Mouse (Mus musculus): Measurements from ENCODE around the gene Fut11.

Gene Fut11

GRCm38 (mm10) chr14:20694884-20695760, at the start of gene Fut11:
Gene Fut11 (plus strand): TSS chr14:20694968.
- peak; percentile 75 for DNase-seq (ENCODE audit: low read depth, low spot score)

GRCm38 (mm10) chr14:20645547-20645946, 49.2 kb upstream of the Fut11 start:
- DNase-seq (ENCODE audit: low read depth, low spot score): no peak

GRCm38 (mm10) chr14:20646381-20646780, 48.4 kb upstream of the Fut11 start:
- no peak for DNase-seq (ENCODE audit: low read depth, low spot score)

- no peak for DNase-seq (ENCODE audit: low read depth, low spot score)
These were observed 43.8 kb upstream of the Fut11 start for GRCm38 (mm10) chr14:20651000-20651399.

GRCm38 (mm10) chr14:20651722-20652256, 43.0 kb upstream of the Fut11 start:
- no peak for DNase-seq (ENCODE audit: low read depth, low spot score)

- DNase-seq (ENCODE audit: low read depth, low spot score): no peak
These were observed 39.9 kb upstream of the Fut11 start for GRCm38 (mm10) chr14:20654690-20655421.

- no peak for DNase-seq (ENCODE audit: low read depth, low spot score)
These were observed 39.0 kb upstream of the Fut11 start for GRCm38 (mm10) chr14:20655731-20656130.

GRCm38 (mm10) chr14:20656361-20656760, 38.4 kb upstream of the Fut11 start, which contains the start of gene Myoz1:
Gene Myoz1 (minus strand): TSS chr14:20656540.
- no peak for DNase-seq (ENCODE audit: low read depth, low spot score)

- no peak for DNase-seq (ENCODE audit: low read depth, low spot score)
These were observed 36.4 kb upstream of the Fut11 start for GRCm38 (mm10) chr14:20658326-20658725.

GRCm38 (mm10) chr14:20658902-20659301, 35.9 kb upstream of the Fut11 start:
- no peak for DNase-seq (ENCODE audit: low read depth, low spot score)

GRCm38 (mm10) chr14:20659687-20660086, 35.1 kb upstream of the Fut11 start:
- DNase-seq (ENCODE audit: low read depth, low spot score): no peak

- DNase-seq (ENCODE audit: low read depth, low spot score): peak; percentile 97
These were observed 33.7 kb upstream of the Fut11 start for GRCm38 (mm10) chr14:20660827-20661660.

GRCm38 (mm10) chr14:20661661-20662331, 33.0 kb upstream of the Fut11 start:
- no peak for DNase-seq (ENCODE audit: low read depth, low spot score)

- DNase-seq (ENCODE audit: low read depth, low spot score): no peak
These were observed 32.0 kb upstream of the Fut11 start for GRCm38 (mm10) chr14:20662740-20663139.

- DNase-seq (ENCODE audit: low read depth, low spot score): no peak
These were observed 31.2 kb upstream of the Fut11 start for GRCm38 (mm10) chr14:20663601-20664000.

GRCm38 (mm10) chr14:20664436-20664835, 30.3 kb upstream of the Fut11 start:
- no peak for DNase-seq (ENCODE audit: low read depth, low spot score)

- no peak for DNase-seq (ENCODE audit: low read depth, low spot score)
These were observed 27.3 kb upstream of the Fut11 start for GRCm38 (mm10) chr14:20667469-20667868.

GRCm38 (mm10) chr14:20668154-20668810, 26.5 kb upstream of the Fut11 start, which contains the start of gene Synpo2l:
Gene Synpo2l (minus strand): TSS chr14:20668354.
- no peak for DNase-seq (ENCODE audit: low read depth, low spot score)

- DNase-seq (ENCODE audit: low read depth, low spot score): no peak
These were observed 21.8 kb upstream of the Fut11 start for GRCm38 (mm10) chr14:20672990-20673389.

GRCm38 (mm10) chr14:20673735-20674063, 21.1 kb upstream of the Fut11 start:
- peak; percentile 87 for DNase-seq (ENCODE audit: low read depth, low spot score)

Data from telencephalon, adult 2 months (tissue).